Mouse (Mus musculus): ENCODE data around the gene Lypd6b. TPM values are rescaled to one million over a fixed set of nuclear protein-coding genes. Genes with fewer than 3 reads are reported as not detected.

Lypd6b gene
- polyA plus RNA-seq, 1 experiment from 2014 or later: 8.9 TPM

GRCm38 (mm10) chr2:49840573-49840972 is 53.1 kb downstream of the Lypd6b start:
- Histone ChIP-seq H3K36me3 (ENCODE audit: insufficient read depth, low read length) (no peaks in the 10 kb centered on the region), H3K9ac (ENCODE audit: low read depth, low read length) (no peak overlapping the region), H3K27ac (no peak overlapping the region; the same call in 1 of the 2 replicates), H3K27me3 (ENCODE audit: insufficient read depth, low read length) (no peaks in the 10 kb centered on the region), H3K4me1 (replicated peaks; ENCODE audit: insufficient read depth, low read length) (peaks cover 10% of the 10 kb centered on the region; the same call in 1 of the 2 replicates), H3K9me3 (replicated peaks; ENCODE audit: low read length) (no peaks in the 10 kb centered on the region), H3K4me2 (ENCODE audit: low read length) (no peak overlapping the region), H3K4me3 (replicated peaks; ENCODE audit: low read depth, low read length) (no peak overlapping the region)
- WGBS: 27% methylated on average over 6 of the region's 6 CpGs
- ATAC-seq (replicated peaks; ENCODE audit: low FRiP score, low read depth): no peak; the same call in 1 of the 2 replicates
- no peak for TF ChIP-seq CTCF (IDR thresholded peaks at IDR 0.05; ENCODE audit: low read depth)
- DNase-seq (ENCODE audit: low spot score): peak; percentile 79

DNA sequence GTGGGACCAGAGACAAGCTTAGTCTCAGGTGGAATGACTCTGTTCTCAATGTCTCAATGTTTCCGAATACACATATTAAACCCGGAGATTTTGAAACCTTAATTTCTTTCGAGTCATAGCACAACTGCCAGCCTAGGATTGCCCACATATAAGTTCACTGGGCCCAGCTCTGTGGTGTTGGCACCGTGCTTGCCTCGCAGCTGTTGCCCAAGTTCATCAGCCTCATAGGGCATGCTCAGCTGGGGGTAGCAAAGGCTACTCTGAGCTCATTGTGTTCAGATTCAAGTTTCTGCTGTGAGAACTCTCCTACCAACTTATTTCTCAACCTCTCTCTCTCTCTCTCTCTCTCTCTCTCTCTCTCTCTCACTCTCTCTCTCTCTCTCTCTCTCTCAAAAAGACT is 53.6 kb downstream of the Lypd6b start:
- Histone ChIP-seq H3K4me3 (replicated peaks; ENCODE audit: low read depth, low read length) (no peak overlapping the region), H3K27ac (no peak overlapping the region), H3K27me3 (ENCODE audit: insufficient read depth, low read length) (no peaks in the 10 kb centered on the region), H3K9me3 (replicated peaks; ENCODE audit: low read length) (no peaks in the 10 kb centered on the region), H3K4me2 (ENCODE audit: low read length) (no peak overlapping the region), H3K36me3 (ENCODE audit: insufficient read depth, low read length) (no peaks in the 10 kb centered on the region), H3K4me1 (replicated peaks; ENCODE audit: insufficient read depth, low read length) (peaks cover 10% of the 10 kb centered on the region; the same call in 1 of the 2 replicates), H3K9ac (ENCODE audit: low read depth, low read length) (no peak overlapping the region)
- TF ChIP-seq CTCF (IDR thresholded peaks at IDR 0.05; ENCODE audit: low read depth): no peak
- WGBS: 91% methylated on average over 5 of the region's 5 CpGs
- ATAC-seq (replicated peaks; ENCODE audit: low FRiP score, low read depth) (no peak), DNase-seq (ENCODE audit: low spot score) (no peak)

DNA sequence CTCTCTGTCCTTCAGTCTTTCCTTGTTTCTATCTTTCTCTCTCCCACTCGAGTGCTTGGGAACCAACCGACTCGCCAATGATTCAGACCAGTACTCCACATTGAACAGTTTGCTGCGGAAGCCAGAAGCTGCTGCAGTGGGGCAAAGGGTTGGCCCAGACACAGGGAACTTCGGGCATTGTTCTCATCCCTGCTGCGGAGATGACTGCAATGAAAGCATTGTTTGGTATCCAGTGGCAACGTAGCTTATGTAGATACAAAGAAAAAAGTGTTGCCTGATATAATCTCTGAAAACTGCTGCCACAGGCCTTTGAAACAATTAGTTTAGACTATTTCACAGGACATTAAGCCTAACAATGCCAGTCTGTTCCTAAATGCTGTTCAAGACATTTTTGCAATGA is 57.6 kb downstream of the Lypd6b start:
- no peaks in the 10 kb centered on the region for H3K27me3 ChIP-seq (ENCODE audit: insufficient read depth, low read length)
- no peak overlapping the region for H3K27ac ChIP-seq
- DNase-seq (ENCODE audit: low spot score) (no peak), ATAC-seq (replicated peaks; ENCODE audit: low FRiP score, low read depth) (no peak)
- H3K4me1 ChIP-seq (replicated peaks; ENCODE audit: insufficient read depth, low read length): peaks cover 5% of the 10 kb centered on the region; the same call in 1 of the 2 replicates
- no peaks in the 10 kb centered on the region for H3K9me3 ChIP-seq (replicated peaks; ENCODE audit: low read length)
- no peak for TF ChIP-seq CTCF (IDR thresholded peaks at IDR 0.05; ENCODE audit: low read depth)
- no peak overlapping the region for H3K4me3 ChIP-seq (replicated peaks; ENCODE audit: low read depth, low read length)
- H3K36me3 ChIP-seq (ENCODE audit: insufficient read depth, low read length): no peaks in the 10 kb centered on the region
- H3K4me2 ChIP-seq (ENCODE audit: low read length): no peak overlapping the region
- no peak overlapping the region for H3K9ac ChIP-seq (ENCODE audit: low read depth, low read length)
- 60% methylated on average over 7 of the region's 7 CpGs for whole genome bisulfite sequencing

DNA sequence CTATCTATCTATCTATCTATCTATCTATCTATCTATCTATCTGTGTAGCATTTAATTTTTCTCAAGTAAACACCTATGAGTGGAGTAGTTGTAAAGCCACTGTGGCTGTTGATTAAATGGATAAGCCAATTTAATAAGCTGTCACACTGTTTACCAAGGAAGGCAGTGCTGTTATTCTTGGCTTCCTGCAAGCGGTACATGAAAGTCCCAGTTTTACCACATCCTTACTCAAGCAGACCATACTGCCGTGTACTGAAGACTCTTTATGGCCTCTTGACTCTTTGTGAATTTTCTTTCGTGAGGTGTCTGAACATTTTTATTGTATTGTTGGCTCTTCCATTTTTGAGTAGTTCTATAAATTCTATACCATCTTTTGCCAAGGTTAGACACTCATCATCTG is 58.6 kb downstream of the Lypd6b start:
- DNase-seq (ENCODE audit: low spot score): no peak
- no peak for ATAC-seq (replicated peaks; ENCODE audit: low FRiP score, low read depth)
- 58% methylated on average over 3 of the region's 3 CpGs for WGBS
- H3K4me3 ChIP-seq (replicated peaks; ENCODE audit: low read depth, low read length): no peak overlapping the region
- no peaks in the 10 kb centered on the region for H3K9me3 ChIP-seq (replicated peaks; ENCODE audit: low read length)
- TF ChIP-seq CTCF (IDR thresholded peaks at IDR 0.05; ENCODE audit: low read depth): no peak
- no peak overlapping the region for H3K27ac ChIP-seq
- no peaks in the 10 kb centered on the region for H3K36me3 ChIP-seq (ENCODE audit: insufficient read depth, low read length)
- H3K4me1 ChIP-seq (replicated peaks; ENCODE audit: insufficient read depth, low read length): no peaks in the 10 kb centered on the region
- H3K9ac ChIP-seq (ENCODE audit: low read depth, low read length): no peak overlapping the region
- H3K4me2 ChIP-seq (ENCODE audit: low read length): no peak overlapping the region
- H3K27me3 ChIP-seq (ENCODE audit: insufficient read depth, low read length): no peaks in the 10 kb centered on the region

DNA sequence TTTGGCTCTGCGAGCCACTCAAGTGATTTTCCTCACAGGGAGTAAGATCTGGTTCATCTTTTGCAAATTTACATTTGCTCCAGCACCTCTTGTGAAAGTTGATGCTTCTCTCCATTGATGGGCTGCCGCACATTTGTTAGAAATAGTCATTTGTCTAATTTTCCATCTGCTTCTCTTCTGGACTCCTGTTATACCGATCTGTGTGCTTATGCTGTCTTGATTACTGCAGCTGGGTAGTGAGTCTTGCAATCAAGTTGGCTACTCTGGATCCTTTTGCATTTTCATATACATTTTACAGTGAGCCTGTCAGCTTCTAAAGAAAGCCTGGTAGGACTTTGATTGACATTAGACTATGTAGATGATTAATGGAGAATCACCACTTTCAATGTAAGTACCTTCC is 59.4 kb downstream of the Lypd6b start:
- no peak for ATAC-seq (replicated peaks; ENCODE audit: low FRiP score, low read depth)
- Histone ChIP-seq H3K27me3 (ENCODE audit: insufficient read depth, low read length) (no peaks in the 10 kb centered on the region), H3K27ac (no peak overlapping the region), H3K36me3 (ENCODE audit: insufficient read depth, low read length) (no peaks in the 10 kb centered on the region), H3K9me3 (replicated peaks; ENCODE audit: low read length) (no peaks in the 10 kb centered on the region), H3K4me1 (replicated peaks; ENCODE audit: insufficient read depth, low read length) (no peaks in the 10 kb centered on the region), H3K4me3 (replicated peaks; ENCODE audit: low read depth, low read length) (no peak overlapping the region), H3K9ac (ENCODE audit: low read depth, low read length) (no peak overlapping the region), H3K4me2 (ENCODE audit: low read length) (no peak overlapping the region)
- WGBS: 92% methylated on average over 3 of the region's 3 CpGs
- no peak for DNase-seq (ENCODE audit: low spot score)
- no peak for TF ChIP-seq CTCF (IDR thresholded peaks at IDR 0.05; ENCODE audit: low read depth)

DNA sequence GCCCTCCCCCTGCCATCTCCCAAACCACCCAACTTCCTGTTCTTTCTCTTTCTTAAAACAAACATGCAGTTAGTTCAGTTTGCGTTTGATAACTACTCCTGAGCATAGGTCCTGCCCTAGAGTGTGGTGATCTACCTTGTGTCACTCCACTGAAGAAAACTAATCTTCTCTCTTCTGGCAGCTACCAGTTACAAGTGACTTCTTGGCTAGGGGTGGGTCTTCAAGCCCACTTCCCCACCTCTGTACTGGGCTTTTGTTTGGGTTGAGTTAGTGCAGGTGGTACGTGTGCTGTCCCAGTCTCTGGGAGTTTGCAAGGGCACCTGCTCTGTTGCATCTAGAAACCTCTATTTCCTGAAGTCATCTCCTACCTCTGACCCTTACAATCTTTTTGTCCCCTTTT is 60.3 kb downstream of the Lypd6b start:
- no peak overlapping the region for H3K4me2 ChIP-seq (ENCODE audit: low read length)
- H3K27ac ChIP-seq: no peak overlapping the region
- no peak for DNase-seq (ENCODE audit: low spot score)
- no peak overlapping the region for H3K9ac ChIP-seq (ENCODE audit: low read depth, low read length)
- no peak for TF ChIP-seq CTCF (IDR thresholded peaks at IDR 0.05; ENCODE audit: low read depth)
- no peaks in the 10 kb centered on the region for H3K36me3 ChIP-seq (ENCODE audit: insufficient read depth, low read length)
- H3K4me1 ChIP-seq (replicated peaks; ENCODE audit: insufficient read depth, low read length): no peaks in the 10 kb centered on the region
- no peak for ATAC-seq (replicated peaks; ENCODE audit: low FRiP score, low read depth)
- no peak overlapping the region for H3K4me3 ChIP-seq (replicated peaks; ENCODE audit: low read depth, low read length)
- WGBS: 67% methylated on average over 2 of the region's 2 CpGs
- no peaks in the 10 kb centered on the region for H3K27me3 ChIP-seq (ENCODE audit: insufficient read depth, low read length)
- H3K9me3 ChIP-seq (replicated peaks; ENCODE audit: low read length): no peaks in the 10 kb centered on the region

- Histone ChIP-seq H3K9ac (ENCODE audit: low read depth, low read length) (no peak overlapping the region), H3K36me3 (ENCODE audit: insufficient read depth, low read length) (no peaks in the 10 kb centered on the region), H3K4me1 (replicated peaks; ENCODE audit: insufficient read depth, low read length) (no peaks in the 10 kb centered on the region), H3K27ac (no peak overlapping the region), H3K9me3 (replicated peaks; ENCODE audit: low read length) (no peaks in the 10 kb centered on the region), H3K4me3 (replicated peaks; ENCODE audit: low read depth, low read length) (no peak overlapping the region), H3K27me3 (ENCODE audit: insufficient read depth, low read length) (no peaks in the 10 kb centered on the region), H3K4me2 (ENCODE audit: low read length) (no peak overlapping the region)
- DNase-seq (ENCODE audit: low spot score) (no peak), ATAC-seq (replicated peaks; ENCODE audit: low FRiP score, low read depth) (no peak)
- WGBS: 93% methylated on average over 1 of the region's 1 CpGs
- no peak for TF ChIP-seq CTCF (IDR thresholded peaks at IDR 0.05; ENCODE audit: low read depth)
Observed at GRCm38 (mm10) chr2:49849771-49850170, 62.3 kb downstream of the Lypd6b start.
